Mouse (Mus musculus) B cell, adult 67 days (primary cell): ENCODE measurements around the gene Dnajb9. TPM values are rescaled to one million over a fixed set of nuclear protein-coding genes. Genes with fewer than 3 reads are reported as not detected.

Experiments used
- total RNA-seq, 2 experiments: library from RNA; stranded (reverse); gene quantifications; 4 replicates each; pipeline ENCODE4 v1.2.4; 2023

Dnajb9 gene
- 100 to 1,000 TPM; 181 to 229 TPM for total RNA-seq

DNA sequence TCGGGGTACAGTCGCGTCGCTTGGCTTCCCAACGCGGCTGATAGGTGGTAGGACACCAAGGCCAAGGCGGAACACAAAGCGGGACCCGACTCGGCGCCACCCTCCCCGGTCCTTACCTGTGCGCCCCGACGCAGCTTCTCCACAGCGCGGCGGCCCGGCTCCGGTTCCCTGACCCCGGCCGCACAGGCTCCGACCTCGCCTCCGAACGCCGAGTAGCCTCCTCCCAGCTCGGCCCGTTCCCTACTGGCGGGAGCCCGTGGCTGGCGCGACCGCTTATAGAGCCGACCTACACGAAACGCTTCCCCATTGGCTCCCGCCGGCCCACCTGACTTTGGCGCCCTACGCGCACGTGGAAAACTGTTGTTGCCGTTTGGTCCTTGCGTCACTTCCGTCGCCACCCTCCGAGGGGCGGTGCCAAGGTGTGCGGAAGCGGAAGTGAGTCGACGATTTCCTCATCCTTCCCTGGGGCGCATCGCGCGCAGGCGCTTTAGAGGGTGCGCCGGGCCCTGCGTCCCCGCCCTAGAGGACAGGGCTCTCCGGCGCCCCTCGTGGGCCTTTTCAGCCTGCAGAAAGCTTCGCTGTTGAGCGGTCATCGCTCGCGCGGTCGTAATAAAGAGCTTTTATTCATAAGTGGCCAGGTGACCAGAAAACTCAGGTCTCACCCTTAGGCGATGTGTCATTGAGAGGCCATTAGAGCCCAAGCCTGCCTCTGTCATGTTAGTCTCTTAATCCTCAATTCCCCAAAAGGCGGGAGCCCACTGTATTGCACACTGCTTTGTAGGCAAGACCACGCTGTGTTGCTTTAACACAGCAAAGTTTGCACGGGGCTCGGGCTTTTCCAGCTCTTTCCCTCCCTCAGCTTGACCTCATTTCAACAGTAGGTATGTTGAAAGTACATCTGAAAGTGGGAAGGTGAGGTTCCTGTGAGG lies at the start of gene Dnajb9:
TSS of gene Dnajb9 (minus strand) at position 503 of the 929 bp plus-strand sequence.

DNA sequence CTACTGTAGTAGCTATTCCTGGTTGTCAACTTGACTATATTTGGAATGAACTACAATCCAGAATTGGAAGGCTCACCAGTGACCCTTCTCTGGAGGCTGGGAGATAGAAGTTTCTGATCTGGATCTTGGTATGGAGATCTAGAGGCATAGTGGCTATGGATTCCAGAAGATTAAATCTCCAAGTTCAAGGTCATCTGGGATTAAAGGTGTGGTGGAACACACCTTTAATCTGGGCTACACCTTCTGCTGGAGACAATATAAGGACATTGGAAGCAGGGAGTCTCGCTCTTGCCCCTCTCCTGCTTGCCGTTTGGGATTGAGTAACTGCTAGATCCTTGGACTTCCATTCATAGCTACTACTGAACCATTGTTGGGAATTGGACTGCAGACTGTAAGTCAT lies 10.9 kb upstream of the Dnajb9 start, which contains the start of gene Pnpla8:
TSS of gene Pnpla8 (plus strand) at position 301 of the 400 bp plus-strand sequence.

Other genes with a start within 250 kb of the Dnajb9 start
- gene Pnpla8, start 11.0 kb upstream of the Dnajb9 start, total RNA-seq = 10 to 100 TPM; 47.6 to 56.5 TPM
- not detected for gene Nrcam, start 118.6 kb upstream of the Dnajb9 start, total RNA-seq